Mouse (Mus musculus): ENCODE results near the gene Dlgap1. TPM values are rescaled to one million over a fixed set of nuclear protein-coding genes. Genes with fewer than 3 reads are reported as not detected.
"Not testable (repeated sequence)": the region's sequence is repeated elsewhere in the genome, so short reads cannot be mapped to it uniquely, and the experiment has no call there.

Dlgap1 gene
- polyA plus RNA-seq, 1 experiment, result 310 TPM

GRCm38 (mm10) chr17:70831591-70831990, 862.7 kb downstream of the Dlgap1 start:
- TF ChIP-seq POLR2A (IDR thresholded peaks at IDR 0.05; ENCODE audit: extremely low read depth, insufficient read depth, low read length), result no peak
- TF ChIP-seq CTCF (IDR thresholded peaks at IDR 0.05; ENCODE audit: extremely low read depth, insufficient read depth, low read length), result no peak
- Histone ChIP-seq H3K4me3 (ENCODE audit: insufficient read depth, low read length) (no peak overlapping the region), H3K4me1 (ENCODE audit: control insufficient read depth, insufficient read depth, low read length) (no peaks in the 10 kb centered on the region; the same call in 1 of the 2 replicates), H3K27ac (ENCODE audit: insufficient read depth, low read length) (no peak overlapping the region)

GRCm38 (mm10) chr17:70832544-70832943, 863.7 kb downstream of the Dlgap1 start:
- no peak overlapping the region for H3K4me3 ChIP-seq (ENCODE audit: insufficient read depth, low read length)
- H3K27ac ChIP-seq (ENCODE audit: insufficient read depth, low read length), result no peak overlapping the region
- H3K4me1 ChIP-seq (ENCODE audit: control insufficient read depth, insufficient read depth, low read length), result no peaks in the 10 kb centered on the region; the same call in 1 of the 2 replicates
- TF ChIP-seq POLR2A (IDR thresholded peaks at IDR 0.05; ENCODE audit: extremely low read depth, insufficient read depth, low read length) (no peak), CTCF (IDR thresholded peaks at IDR 0.05; ENCODE audit: extremely low read depth, insufficient read depth, low read length) (no peak)

GRCm38 (mm10) chr17:70834430-70834965, 865.6 kb downstream of the Dlgap1 start:
- TF ChIP-seq POLR2A (IDR thresholded peaks at IDR 0.05; ENCODE audit: extremely low read depth, insufficient read depth, low read length) (no peak), CTCF (IDR thresholded peaks at IDR 0.05; ENCODE audit: extremely low read depth, insufficient read depth, low read length) (no peak)
- Histone ChIP-seq H3K27ac (ENCODE audit: insufficient read depth, low read length) (no peak overlapping the region), H3K4me1 (ENCODE audit: control insufficient read depth, insufficient read depth, low read length) (no peaks in the 10 kb centered on the region; the same call in 1 of the 2 replicates), H3K4me3 (ENCODE audit: insufficient read depth, low read length) (peak overlapping the region; percentile 26)

DNA sequence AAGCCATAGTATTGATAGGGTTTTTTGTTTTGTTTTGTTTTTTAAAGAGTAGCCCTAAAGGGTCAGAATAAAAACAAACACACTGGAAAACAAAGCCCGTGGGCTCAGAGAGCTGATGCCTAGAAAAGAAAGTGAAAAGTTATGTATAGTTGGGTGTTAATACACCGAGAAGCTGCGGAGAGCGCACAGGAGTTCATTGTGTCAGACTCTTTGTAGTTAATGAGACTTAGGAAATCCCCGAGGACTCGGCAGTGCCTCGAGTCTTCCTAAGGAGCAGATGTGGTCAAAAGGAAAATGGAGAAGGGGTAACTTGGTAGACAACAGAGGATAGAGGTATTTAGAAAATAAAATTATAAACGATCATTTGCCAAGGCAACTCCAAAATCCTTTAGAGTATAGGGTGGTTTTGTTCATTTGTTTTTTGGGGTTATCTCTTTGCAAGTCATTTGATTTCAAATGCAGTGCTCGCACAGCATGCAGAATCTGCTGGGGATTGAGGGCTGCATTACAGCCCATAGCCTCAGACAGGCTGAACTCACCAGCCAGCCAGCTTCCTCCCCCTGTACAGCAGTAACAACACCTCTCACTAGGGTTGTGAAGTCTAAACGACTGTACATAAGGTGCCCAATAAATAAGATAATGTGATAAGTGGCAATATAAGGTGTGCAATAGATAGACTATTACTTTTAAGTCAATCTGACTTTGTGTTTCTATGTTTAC, 866.4 kb downstream of the Dlgap1 start:
- Histone ChIP-seq H3K27ac (ENCODE audit: insufficient read depth, low read length) (no peak overlapping the region; the same call in 1 of the 2 replicates), H3K4me1 (ENCODE audit: control insufficient read depth, insufficient read depth, low read length) (no peaks in the 10 kb centered on the region; the same call in 1 of the 2 replicates), H3K4me3 (ENCODE audit: insufficient read depth, low read length) (peak overlapping the region; percentile 26; the same call in 1 of the 2 replicates)
- TF ChIP-seq CTCF (IDR thresholded peaks at IDR 0.05; ENCODE audit: extremely low read depth, insufficient read depth, low read length) (no peak), POLR2A (IDR thresholded peaks at IDR 0.05; ENCODE audit: extremely low read depth, insufficient read depth, low read length) (no peak)

DNA sequence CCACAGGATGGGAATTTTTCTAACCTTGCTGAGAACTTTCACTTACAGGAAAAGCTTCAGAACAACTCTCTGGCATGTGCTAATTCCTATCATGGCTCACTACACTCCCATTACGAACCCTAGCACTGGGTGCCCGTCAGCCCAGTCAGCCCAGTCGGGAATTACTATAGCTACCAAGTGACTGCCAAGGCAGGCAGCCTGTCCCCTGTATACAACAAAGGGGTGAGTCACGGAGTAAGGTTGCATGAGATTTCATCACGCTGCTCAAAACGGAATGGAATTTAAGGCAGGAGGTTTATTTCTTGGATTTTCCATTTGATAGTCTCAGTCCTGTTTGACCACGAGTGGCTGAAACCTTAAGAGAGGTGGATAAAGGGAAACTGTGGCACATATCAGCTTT, 867.9 kb downstream of the Dlgap1 start:
- no peaks in the 10 kb centered on the region; the same call in 1 of the 2 replicates for H3K4me1 ChIP-seq (ENCODE audit: control insufficient read depth, insufficient read depth, low read length)
- no peak overlapping the region for H3K4me3 ChIP-seq (ENCODE audit: insufficient read depth, low read length)
- H3K27ac ChIP-seq (ENCODE audit: insufficient read depth, low read length), result no peak overlapping the region
- no peak for TF ChIP-seq CTCF (IDR thresholded peaks at IDR 0.05; ENCODE audit: extremely low read depth, insufficient read depth, low read length)
- no peak for TF ChIP-seq POLR2A (IDR thresholded peaks at IDR 0.05; ENCODE audit: extremely low read depth, insufficient read depth, low read length)

- not testable (repeated sequence) for H3K27ac ChIP-seq (ENCODE audit: insufficient read depth, low read length); H3K4me3 ChIP-seq (ENCODE audit: insufficient read depth, low read length); H3K4me1 ChIP-seq (ENCODE audit: control insufficient read depth, insufficient read depth, low read length)
These were observed 868.6 kb downstream of the Dlgap1 start for GRCm38 (mm10) chr17:70837474-70837873.

GRCm38 (mm10) chr17:70838031-70838430, 869.2 kb downstream of the Dlgap1 start:
- TF ChIP-seq CTCF (IDR thresholded peaks at IDR 0.05; ENCODE audit: extremely low read depth, insufficient read depth, low read length) (no peak), POLR2A (IDR thresholded peaks at IDR 0.05; ENCODE audit: extremely low read depth, insufficient read depth, low read length) (no peak)
- H3K4me3 ChIP-seq (ENCODE audit: insufficient read depth, low read length), result no peak overlapping the region
- H3K27ac ChIP-seq (ENCODE audit: insufficient read depth, low read length), result no peak overlapping the region
- H3K4me1 ChIP-seq (ENCODE audit: control insufficient read depth, insufficient read depth, low read length), result no peaks in the 10 kb centered on the region; the same call in 1 of the 2 replicates

- Histone ChIP-seq H3K4me3 (ENCODE audit: insufficient read depth, low read length) (no peak overlapping the region), H3K27ac (ENCODE audit: insufficient read depth, low read length) (no peak overlapping the region), H3K4me1 (ENCODE audit: control insufficient read depth, insufficient read depth, low read length) (no peaks in the 10 kb centered on the region; the same call in 1 of the 2 replicates)
- TF ChIP-seq CTCF (IDR thresholded peaks at IDR 0.05; ENCODE audit: extremely low read depth, insufficient read depth, low read length) (no peak), POLR2A (IDR thresholded peaks at IDR 0.05; ENCODE audit: extremely low read depth, insufficient read depth, low read length) (no peak)
These were observed 869.7 kb downstream of the Dlgap1 start for GRCm38 (mm10) chr17:70838533-70838932.

DNA sequence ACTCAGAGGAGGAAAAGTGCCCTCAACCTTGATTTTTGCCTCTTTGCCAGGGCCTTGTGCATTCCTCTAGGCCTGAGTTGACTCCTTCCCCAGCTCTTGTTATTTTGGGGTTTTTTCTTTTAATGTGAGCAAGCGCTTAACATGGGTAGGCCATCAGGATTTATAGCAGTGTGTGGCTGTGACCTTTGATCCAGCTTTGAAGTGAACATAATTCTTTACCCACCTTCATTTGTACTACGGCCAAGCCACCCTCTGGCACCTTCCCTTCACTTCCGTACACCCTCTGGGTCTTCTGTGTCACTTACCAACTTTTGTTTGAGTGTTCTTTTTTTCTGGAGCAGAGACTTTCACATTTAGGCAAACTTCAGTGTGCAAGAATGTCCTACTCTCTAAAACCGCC, 874.4 kb downstream of the Dlgap1 start:
- Histone ChIP-seq H3K4me1 (ENCODE audit: control insufficient read depth, insufficient read depth, low read length) (no peaks in the 10 kb centered on the region), H3K4me3 (ENCODE audit: insufficient read depth, low read length) (no peak overlapping the region), H3K27ac (ENCODE audit: insufficient read depth, low read length) (no peak overlapping the region)
- TF ChIP-seq CTCF (IDR thresholded peaks at IDR 0.05; ENCODE audit: extremely low read depth, insufficient read depth, low read length) (no peak), POLR2A (IDR thresholded peaks at IDR 0.05; ENCODE audit: extremely low read depth, insufficient read depth, low read length) (no peak)

- H3K4me1 ChIP-seq (ENCODE audit: control insufficient read depth, insufficient read depth, low read length), result no peaks in the 10 kb centered on the region
- H3K27ac ChIP-seq (ENCODE audit: insufficient read depth, low read length), result no peak overlapping the region
- TF ChIP-seq CTCF (IDR thresholded peaks at IDR 0.05; ENCODE audit: extremely low read depth, insufficient read depth, low read length) (no peak), POLR2A (IDR thresholded peaks at IDR 0.05; ENCODE audit: extremely low read depth, insufficient read depth, low read length) (no peak)
- no peak overlapping the region for H3K4me3 ChIP-seq (ENCODE audit: insufficient read depth, low read length)
These were observed 876.1 kb downstream of the Dlgap1 start for GRCm38 (mm10) chr17:70844971-70845370.
